ENCODE assay signal across 7 mouse cellular contexts in genomic region chr14:55642679-55643059, GRCm38 (mm10). TPM values are rescaled to one million over a fixed set of nuclear protein-coding genes. Genes with fewer than 3 reads are reported as not detected.
DNase-seq lines count a peak whose midpoint lies in the region; ATAC-seq lines count a peak whose summit lies in the region.

No protein-coding gene starts in this region.

- no peak for DNase-seq in left cerebral cortex, adult 18-20 months (ENCODE audit: low spot score in 2 of 2)
- no peak for DNase-seq in adrenal gland, postnatal 14 days

- no peak for ATAC-seq in megakaryocyte, adult 5-6 weeks (ENCODE audit: poor library complexity, severe bottlenecking)
- peak; percentile 59 for ATAC-seq in forebrain, embryonic 12.5 days (ENCODE audit: low FRiP score)
- ATAC-seq in limb, embryonic 15.5 days (ENCODE audit: insufficient number of reproducible peaks, low FRiP score, low TSS enrichment, low read depth) = 0 out of 2 replicates have a peak, but pooled peaks have one; percentile 1
- peak; percentile 7; the same call in 1 of the 2 replicates for ATAC-seq in stomach, embryonic 15.5 days (ENCODE audit: insufficient read depth, low FRiP score, low read depth)

- peaks cover 57% of the 10 kb centered on the region for H3K4me1 ChIP-seq in megakaryocyte, embryonic 14.5 days
- peaks cover 25% of the 10 kb centered on the region for H3K4me1 ChIP-seq in forebrain, embryonic 12.5 days
- peaks cover 23% of the 10 kb centered on the region for H3K4me1 ChIP-seq in limb, embryonic 15.5 days
- peaks cover 20% of the 10 kb centered on the region for H3K4me1 ChIP-seq in stomach, embryonic 15.5 days

- peak overlapping the region; percentile 90 for H3K4me2 ChIP-seq in forebrain, embryonic 12.5 days
- peak overlapping the region; percentile 71 for H3K4me2 ChIP-seq in limb, embryonic 15.5 days
- H3K4me2 ChIP-seq in stomach, embryonic 15.5 days = peak overlapping the region; percentile 74

- peak overlapping the region; percentile 90 for H3K9ac ChIP-seq in forebrain, embryonic 12.5 days
- peak overlapping the region; percentile 98 for H3K9ac ChIP-seq in limb, embryonic 15.5 days
- H3K9ac ChIP-seq in stomach, embryonic 15.5 days = peak overlapping the region; percentile 99

- peak overlapping the region; percentile 96 for H3K4me3 ChIP-seq in megakaryocyte, embryonic 14.5 days (replicated peaks)
- peak overlapping the region; percentile 92 for H3K4me3 ChIP-seq in forebrain, embryonic 12.5 days (replicated peaks)
- H3K4me3 ChIP-seq in limb, embryonic 15.5 days = peak overlapping the region; percentile 98
- H3K4me3 ChIP-seq in stomach, embryonic 15.5 days (replicated peaks) = peak overlapping the region; percentile 96

- peak overlapping the region; percentile 94 for H3K27ac ChIP-seq in forebrain, embryonic 12.5 days
- H3K27ac ChIP-seq in limb, embryonic 15.5 days = peak overlapping the region; percentile 96
- peak overlapping the region; percentile 96 for H3K27ac ChIP-seq in stomach, embryonic 15.5 days

- H3K9me3 ChIP-seq in megakaryocyte, embryonic 14.5 days = no peaks in the 10 kb centered on the region
- no peaks in the 10 kb centered on the region for H3K9me3 ChIP-seq in forebrain, embryonic 12.5 days
- H3K9me3 ChIP-seq in limb, embryonic 15.5 days = no peaks in the 10 kb centered on the region
- no peaks in the 10 kb centered on the region for H3K9me3 ChIP-seq in stomach, embryonic 15.5 days

- WGBS in forebrain, embryonic 12.5 days = 26% methylated on average over 8 of the region's 8 CpGs
- WGBS in limb, embryonic 15.5 days = 22% methylated on average over 8 of the region's 8 CpGs
- WGBS in stomach, embryonic 15.5 days = 19% methylated on average over 8 of the region's 8 CpGs

- H3K36me3 ChIP-seq in megakaryocyte, embryonic 14.5 days (replicated peaks; ENCODE audit: low read length) = peaks cover 61% of the 10 kb centered on the region
- H3K36me3 ChIP-seq in forebrain, embryonic 12.5 days (replicated peaks) = peaks cover 41% of the 10 kb centered on the region
- peaks cover 50% of the 10 kb centered on the region for H3K36me3 ChIP-seq in limb, embryonic 15.5 days
- H3K36me3 ChIP-seq in stomach, embryonic 15.5 days = peaks cover 29% of the 10 kb centered on the region; the same call in 1 of the 2 replicates

- no peaks in the 10 kb centered on the region for H3K27me3 ChIP-seq in megakaryocyte, embryonic 14.5 days (replicated peaks)
- H3K27me3 ChIP-seq in forebrain, embryonic 12.5 days = no peaks in the 10 kb centered on the region
- no peaks in the 10 kb centered on the region for H3K27me3 ChIP-seq in limb, embryonic 15.5 days
- H3K27me3 ChIP-seq in stomach, embryonic 15.5 days (replicated peaks) = no peaks in the 10 kb centered on the region

RNA-seq across cellular contexts. Expression of gene Tm9sf1, which starts 0.9 kb away (rescaled TPM):
- polyA plus RNA-seq in megakaryocyte, embryonic 14.5 days (2012; ENCODE audit: insufficient read depth, low replicate concordance) = 5.8 and 9.0 TPM in 2 replicates
- total RNA-seq in megakaryocyte, adult 5-6 weeks (2015) = 35.3 and 41.1 TPM in 2 replicates
- 50.8 and 53.5 TPM in 2 replicates for total RNA-seq in megakaryocyte, adult 5-6 weeks (2017)
- 68.7 and 73.4 TPM in 2 replicates for polyA plus RNA-seq in forebrain, embryonic 12.5 days (2016; fragmentation: Nextera tagmentation; extraction: Ambion mirVana)
- 115 and 124 TPM in 2 replicates for polyA plus RNA-seq in limb, embryonic 15.5 days (2015; fragmentation: Nextera tagmentation; extraction: Ambion mirVana)
- 123 and 124 TPM in 2 replicates for polyA plus RNA-seq in stomach, embryonic 15.5 days (2015; fragmentation: Nextera tagmentation; extraction: Ambion mirVana)
- 10 to 100 TPM; 37.0 to 39.8 TPM for total RNA-seq in left cerebral cortex, adult 18-20 months (2021)
- total RNA-seq in adrenal gland, postnatal 14 days (2021) = 68.4 and 78.5 TPM in 2 replicates

RNA-seq across cellular contexts. Expression of gene Gm49378, which starts 5.0 kb away (rescaled TPM):
- polyA plus RNA-seq in megakaryocyte, embryonic 14.5 days (2012; ENCODE audit: insufficient read depth, low replicate concordance) = 0.64 and 4.9 TPM in 2 replicates
- total RNA-seq in megakaryocyte, adult 5-6 weeks (2015) = 1.3 and 4.3 TPM in 2 replicates
- 0.84 and 1.7 TPM in 2 replicates for total RNA-seq in megakaryocyte, adult 5-6 weeks (2017)
- polyA plus RNA-seq in forebrain, embryonic 12.5 days (2016; fragmentation: Nextera tagmentation; extraction: Ambion mirVana) = 4.0 and 5.6 TPM in 2 replicates
- polyA plus RNA-seq in limb, embryonic 15.5 days (2015; fragmentation: Nextera tagmentation; extraction: Ambion mirVana) = 1.5 and 1.6 TPM in 2 replicates
- polyA plus RNA-seq in stomach, embryonic 15.5 days (2015; fragmentation: Nextera tagmentation; extraction: Ambion mirVana) = 1.3 and 1.7 TPM in 2 replicates
- 1 to 10 TPM; 3.6 to 4.3 TPM for total RNA-seq in left cerebral cortex, adult 18-20 months (2021)
- total RNA-seq in adrenal gland, postnatal 14 days (2021) = 2.4 and 3.9 TPM in 2 replicates

RNA-seq across cellular contexts. Expression of gene Ipo4, which starts 6.9 kb away (rescaled TPM):
- 12.4 and 38.3 TPM in 2 replicates for polyA plus RNA-seq in megakaryocyte, embryonic 14.5 days (2012; ENCODE audit: insufficient read depth, low replicate concordance)
- total RNA-seq in megakaryocyte, adult 5-6 weeks (2015) = 8.8 and 11.4 TPM in 2 replicates
- total RNA-seq in megakaryocyte, adult 5-6 weeks (2017) = 2.1 and 5.1 TPM in 2 replicates
- polyA plus RNA-seq in forebrain, embryonic 12.5 days (2016; fragmentation: Nextera tagmentation; extraction: Ambion mirVana) = 68.5 and 68.6 TPM in 2 replicates
- 107 and 125 TPM in 2 replicates for polyA plus RNA-seq in limb, embryonic 15.5 days (2015; fragmentation: Nextera tagmentation; extraction: Ambion mirVana)
- polyA plus RNA-seq in stomach, embryonic 15.5 days (2015; fragmentation: Nextera tagmentation; extraction: Ambion mirVana) = 81.1 and 82.4 TPM in 2 replicates
- 100 to 1,000 TPM; 106 to 116 TPM for total RNA-seq in left cerebral cortex, adult 18-20 months (2021)
- total RNA-seq in adrenal gland, postnatal 14 days (2021) = 78.2 and 105 TPM in 2 replicates

RNA-seq across cellular contexts. Expression of gene Tssk4, which starts 7.3 kb away (rescaled TPM):
- 0.23 TPM in 1 of 2 replicates, not detected in the other for polyA plus RNA-seq in megakaryocyte, embryonic 14.5 days (2012; ENCODE audit: insufficient read depth, low replicate concordance)
- total RNA-seq in megakaryocyte, adult 5-6 weeks (2015) = 1.0 and 1.4 TPM in 2 replicates
- total RNA-seq in megakaryocyte, adult 5-6 weeks (2017) = 0.26 and 0.89 TPM in 2 replicates
- 0.65 and 0.68 TPM in 2 replicates for polyA plus RNA-seq in forebrain, embryonic 12.5 days (2016; fragmentation: Nextera tagmentation; extraction: Ambion mirVana)
- polyA plus RNA-seq in limb, embryonic 15.5 days (2015; fragmentation: Nextera tagmentation; extraction: Ambion mirVana) = 1.0 and 1.1 TPM in 2 replicates
- polyA plus RNA-seq in stomach, embryonic 15.5 days (2015; fragmentation: Nextera tagmentation; extraction: Ambion mirVana) = 0.40 and 0.59 TPM in 2 replicates
- total RNA-seq in left cerebral cortex, adult 18-20 months (2021) = 1 to 10 TPM in 1 of 2 experiments, under 1 TPM in 1; 0.94 to 1.1 TPM
- total RNA-seq in adrenal gland, postnatal 14 days (2021) = 1.9 and 3.1 TPM in 2 replicates

RNA-seq across cellular contexts. Expression of gene Mdp1, which starts 17.6 kb away (rescaled TPM):
- polyA plus RNA-seq in megakaryocyte, embryonic 14.5 days (2012; ENCODE audit: insufficient read depth, low replicate concordance) = 3.3 and 20.1 TPM in 2 replicates
- total RNA-seq in megakaryocyte, adult 5-6 weeks (2015) = 30.5 and 34.4 TPM in 2 replicates
- 27.0 and 28.3 TPM in 2 replicates for total RNA-seq in megakaryocyte, adult 5-6 weeks (2017)
- 60.5 and 64.5 TPM in 2 replicates for polyA plus RNA-seq in forebrain, embryonic 12.5 days (2016; fragmentation: Nextera tagmentation; extraction: Ambion mirVana)
- 56.0 and 58.7 TPM in 2 replicates for polyA plus RNA-seq in limb, embryonic 15.5 days (2015; fragmentation: Nextera tagmentation; extraction: Ambion mirVana)
- polyA plus RNA-seq in stomach, embryonic 15.5 days (2015; fragmentation: Nextera tagmentation; extraction: Ambion mirVana) = 51.3 and 54.3 TPM in 2 replicates
- 10 to 100 TPM; 40.1 to 42.2 TPM for total RNA-seq in left cerebral cortex, adult 18-20 months (2021)
- total RNA-seq in adrenal gland, postnatal 14 days (2021) = 50.4 and 60.3 TPM in 2 replicates
